Mouse (Mus musculus): ENCODE data around the gene Cpne7.

- TF ChIP-seq CTCF (IDR thresholded peaks at IDR 0.05; ENCODE audit: low read depth, low read length) (no peak), POLR2A (IDR thresholded peaks at IDR 0.05; ENCODE audit: borderline replicate concordance, low read depth, low read length) (no peak)
These were observed 24.7 kb downstream of the Cpne7 start for GRCm38 (mm10) chr8:123141741-123142462.
